ENCODE assay signal across 17 mouse cellular contexts in genomic region chr2:179664171-179664608, GRCm38 (mm10).
A peak's percentile ranks its signal among the peaks of the same experiment; 100 is the strongest.
DNase-seq lines count a peak whose midpoint lies in the region; ATAC-seq and TF ChIP-seq lines count a peak whose summit lies in the region.
"Had no signal": no experiment of that assay in that cellular context is flagged by ENCODE, and none has a peak within 500 bp of the region (broad histone marks: within the 10 kb centered on the region; RNA-seq: fewer than 3 reads in every experiment).

No protein-coding gene starts in this region.

- TF ChIP-seq POLR2A in brain, embryonic 14.5 days (IDR thresholded peaks at IDR 0.05; ENCODE audit: borderline replicate concordance, extremely low read depth, insufficient read depth, insufficient read length, poor library complexity, severe bottlenecking), result no peak

- H3K4me3 ChIP-seq in hindbrain, embryonic 13.5 days, result no peak overlapping the region
- no peak overlapping the region for H3K4me3 ChIP-seq in hindbrain, embryonic 10.5 days
- no peak overlapping the region for H3K4me3 ChIP-seq in lung, embryonic 16.5 days (ENCODE audit: low read length)
- H3K4me3 ChIP-seq in midbrain, postnatal 0 days (ENCODE audit: low read depth, low read length), result no peak overlapping the region
- H3K4me3 ChIP-seq: heart, embryonic 12.5 days; limb, embryonic 12.5 days; liver, embryonic 15.5 days; megakaryocyte, embryonic 14.5 days had no signal

- DNase-seq in hindbrain, embryonic 10.5 days (ENCODE audit: low spot score), result no peak
- no peak for DNase-seq in lung, adult 18-20 months
- peak; percentile 85 for DNase-seq in brain, embryonic 14.5 days (ENCODE audit: low read depth)
- DNase-seq in midbrain, postnatal 0 days (ENCODE audit: low spot score), result peak; percentile 67
- no peak for DNase-seq in c-Kit-positive CD71-positive TER-119-positive erythroid progenitor cells, embryonic 14.5 days (ENCODE audit: low spot score)
- DNase-seq in thymus, adult 18-20 months, result no peak
- DNase-seq: adrenal gland, postnatal 14 days; B cell, adult 2 months; kidney, postnatal 14 days; layer of hippocampus, postnatal 36 days had no signal

- no peak overlapping the region for H3K9ac ChIP-seq in hindbrain, embryonic 13.5 days
- H3K9ac ChIP-seq in lung, embryonic 16.5 days (ENCODE audit: low read length), result no peak overlapping the region
- no peak overlapping the region for H3K9ac ChIP-seq in midbrain, postnatal 0 days (replicated peaks; ENCODE audit: low read length, poor library complexity, severe bottlenecking)
- H3K9ac ChIP-seq: heart, embryonic 12.5 days; limb, embryonic 12.5 days; liver, embryonic 15.5 days had no signal

- ATAC-seq in hindbrain, embryonic 13.5 days (ENCODE audit: low FRiP score), result peak; percentile 41; the same call in 1 of the 2 replicates
- ATAC-seq in lung, embryonic 16.5 days (ENCODE audit: low read depth), result peak; percentile 49
- peak; percentile 62; the same call in 1 of the 2 replicates for ATAC-seq in midbrain, postnatal 0 days (ENCODE audit: low FRiP score)

- H3K27ac ChIP-seq in hindbrain, embryonic 13.5 days, result no peak overlapping the region
- no peak overlapping the region for H3K27ac ChIP-seq in hindbrain, embryonic 10.5 days
- no peak overlapping the region for H3K27ac ChIP-seq in lung, embryonic 16.5 days (ENCODE audit: low read length)
- no peak overlapping the region for H3K27ac ChIP-seq in midbrain, postnatal 0 days (ENCODE audit: low read depth, low read length)
- H3K27ac ChIP-seq: limb, embryonic 12.5 days; liver, embryonic 15.5 days had no signal

- no peak for TF ChIP-seq CTCF in brain, embryonic 14.5 days (IDR thresholded peaks at IDR 0.05; ENCODE audit: borderline replicate concordance, extremely low read depth, insufficient read depth, insufficient read length)
- no peak for TF ChIP-seq CTCF in midbrain, postnatal 0 days (IDR thresholded peaks at IDR 0.05)

- H3K4me1 ChIP-seq in hindbrain, embryonic 13.5 days (replicated peaks), result peaks cover 40% of the 10 kb centered on the region
- H3K4me1 ChIP-seq in hindbrain, embryonic 10.5 days (replicated peaks), result peaks cover 33% of the 10 kb centered on the region
- peaks cover 8% of the 10 kb centered on the region; the same call in 1 of the 2 replicates for H3K4me1 ChIP-seq in lung, embryonic 16.5 days (replicated peaks; ENCODE audit: control insufficient read depth, insufficient read depth, low read length)
- peaks cover 4% of the 10 kb centered on the region; the same call in 1 of the 2 replicates for H3K4me1 ChIP-seq in midbrain, postnatal 0 days (ENCODE audit: insufficient read depth, low read length)
- H3K4me1 ChIP-seq: liver, embryonic 15.5 days had no signal

- no peaks in the 10 kb centered on the region for H3K9me3 ChIP-seq in hindbrain, embryonic 13.5 days
- H3K9me3 ChIP-seq in hindbrain, embryonic 10.5 days, result peaks cover 8% of the 10 kb centered on the region; the same call in 1 of the 2 replicates
- H3K9me3 ChIP-seq in lung, embryonic 16.5 days (ENCODE audit: control insufficient read depth, low read length), result no peaks in the 10 kb centered on the region
- H3K9me3 ChIP-seq in midbrain, postnatal 0 days (ENCODE audit: low read length), result no peaks in the 10 kb centered on the region
- H3K9me3 ChIP-seq: limb, embryonic 12.5 days; liver, embryonic 15.5 days had no signal

- H3K4me2 ChIP-seq in hindbrain, embryonic 13.5 days, result no peak overlapping the region
- no peak overlapping the region for H3K4me2 ChIP-seq in lung, embryonic 16.5 days (ENCODE audit: low read depth, low read length)
- no peak overlapping the region for H3K4me2 ChIP-seq in midbrain, postnatal 0 days (ENCODE audit: low read depth, low read length, poor library complexity, severe bottlenecking)
- H3K4me2 ChIP-seq: heart, embryonic 12.5 days; limb, embryonic 12.5 days; liver, embryonic 15.5 days had no signal

- WGBS in hindbrain, embryonic 13.5 days, result 71% methylated on average over 13 of the region's 13 CpGs
- 81% methylated on average over 13 of the region's 13 CpGs for WGBS in hindbrain, embryonic 10.5 days
- 82% methylated on average over 13 of the region's 13 CpGs for WGBS in lung, embryonic 16.5 days
- WGBS in midbrain, postnatal 0 days, result 65% methylated on average over 13 of the region's 13 CpGs

- peaks cover 76% of the 10 kb centered on the region for H3K27me3 ChIP-seq in hindbrain, embryonic 13.5 days
- peaks cover 96% of the 10 kb centered on the region for H3K27me3 ChIP-seq in hindbrain, embryonic 10.5 days (ENCODE audit: insufficient read depth, poor library complexity, severe bottlenecking)
- H3K27me3 ChIP-seq in lung, embryonic 16.5 days (ENCODE audit: control insufficient read depth, insufficient read depth, low read depth, low read length), result peaks cover 7% of the 10 kb centered on the region
- H3K27me3 ChIP-seq in midbrain, postnatal 0 days (ENCODE audit: insufficient read depth, low read length), result peaks cover 11% of the 10 kb centered on the region

- no peaks in the 10 kb centered on the region for H3K36me3 ChIP-seq in hindbrain, embryonic 13.5 days
- no peaks in the 10 kb centered on the region for H3K36me3 ChIP-seq in hindbrain, embryonic 10.5 days
- H3K36me3 ChIP-seq in lung, embryonic 16.5 days (ENCODE audit: control insufficient read depth, insufficient read depth, low read length), result no peaks in the 10 kb centered on the region
- H3K36me3 ChIP-seq in midbrain, postnatal 0 days (ENCODE audit: insufficient read depth, low read length), result no peaks in the 10 kb centered on the region
- H3K36me3 ChIP-seq: G1E; heart, embryonic 12.5 days; limb, embryonic 12.5 days; liver, embryonic 15.5 days had no signal

Comparison
In these comparisons a context has a peak if more than half of its experiments do, and no peak if none do; other contexts are left out.
1. DNase-seq: peak in brain, embryonic 14.5 days (single experiment) and midbrain, postnatal 0 days (single experiment); none in hindbrain, embryonic 10.5 days (single experiment), lung, adult 18-20 months (0 of 2), c-Kit-positive CD71-positive TER-119-positive erythroid progenitor cells, embryonic 14.5 days (single experiment) and thymus, adult 18-20 months (0 of 2).
2. Peak in every context shown above with its lines, with median percentiles within 50 percentile points of each other: ATAC-seq.